Mouse (Mus musculus) embryonic fibroblast, embryonic 13.5 days (primary cell): ENCODE data around the gene Ctf2.

Experiments used
- CTCF ChIP-seq: IDR thresholded peaks from 2 replicates; pipeline ENCODE4 v1.5.1; 2011; ENCODE audit warnings: mild to moderate bottlenecking, control low read depth, low read length, moderate library complexity, borderline replicate concordance; ENCODE audit not compliant: insufficient read depth
- POLR2A ChIP-seq: IDR thresholded peaks from 2 replicates; pipeline ENCODE4 v1.6.1; 2011; ENCODE audit warnings: low read depth, mild to moderate bottlenecking, control low read depth, low read length, moderate library complexity

DNA sequence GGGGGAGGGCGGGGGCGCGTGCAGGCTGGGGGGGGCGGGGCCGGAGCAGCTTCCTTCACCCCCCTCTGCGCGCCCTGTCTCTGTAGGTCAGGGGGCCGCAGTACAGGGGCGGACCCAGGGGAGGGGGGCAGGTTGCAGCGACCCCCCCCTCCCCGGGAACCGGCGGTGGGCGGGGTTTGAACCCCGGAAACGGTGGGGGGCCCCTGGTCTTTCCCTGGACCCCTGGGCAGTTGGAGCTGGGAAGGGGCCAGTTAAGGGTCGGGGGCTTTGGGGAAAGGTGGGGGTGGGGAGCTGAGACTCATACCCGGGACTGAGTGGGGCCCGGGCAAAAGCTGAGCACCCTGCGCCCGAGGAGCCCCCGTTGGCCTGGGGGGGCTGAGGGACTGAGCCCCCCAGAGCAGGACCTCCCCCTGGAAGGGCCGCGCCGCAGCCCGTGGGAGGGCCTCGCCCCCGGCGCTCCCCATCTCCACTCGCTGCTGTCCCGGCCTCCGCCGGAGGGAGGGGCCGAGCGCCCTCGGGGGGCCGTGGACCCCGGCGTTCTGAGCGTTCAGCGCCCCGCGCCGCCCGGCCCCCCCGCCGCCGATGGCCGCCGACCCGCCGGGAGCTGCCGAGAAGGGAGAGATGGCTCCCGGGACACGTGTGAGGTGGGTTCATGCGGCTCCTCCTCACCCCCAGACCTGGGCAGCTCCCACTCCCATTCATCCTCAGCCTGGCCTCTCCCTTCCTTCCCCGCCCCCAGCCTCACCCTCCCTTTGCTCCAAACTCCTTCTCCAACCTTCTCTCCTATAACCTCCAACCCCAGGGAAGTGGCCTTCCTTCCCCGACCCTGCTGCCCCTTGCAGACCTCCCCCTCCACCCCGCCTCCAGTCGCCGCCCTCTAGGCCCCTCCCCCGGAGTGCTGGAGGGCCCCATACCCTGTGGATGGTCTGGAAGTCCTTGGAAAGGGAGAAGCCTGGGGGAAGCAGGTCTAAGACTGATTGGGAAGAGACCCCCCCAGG is 14.8 kb upstream of the Ctf2 start:
- no peak for TF ChIP-seq CTCF
- TF ChIP-seq POLR2A = 0 out of 2 replicates have a peak, but pooled peaks have one; percentile 29
